Mouse (Mus musculus) neural tube, embryonic 11.5 days (tissue): ENCODE results near the gene Atoh8. TPM values are rescaled to one million over a fixed set of nuclear protein-coding genes. Genes with fewer than 3 reads are reported as not detected.

Experiments used
- polyA plus RNA-seq: library from polyadenylated mRNA; unstranded; fragments of >200 nt; fragmentation: Nextera tagmentation; extraction: Ambion mirVana; gene quantifications from 2 replicates; pipeline ENCODE4 v1.2.1, GENCODE M21; 2014

Gene Atoh8
- polyA plus RNA-seq, 1 experiment from 2014 or later = 8.5 TPM

Other genes starting within 250 kb of the Atoh8 start
- gene St3gal5, start 138.0 kb downstream of the Atoh8 start, polyA plus RNA-seq = 44.6 TPM in 2 replicates
- gene Sftpb, start 69.0 kb upstream of the Atoh8 start, polyA plus RNA-seq = not detected in 2 replicates
- gene Usp39, start 109.6 kb upstream of the Atoh8 start, polyA plus RNA-seq = 95.7 and 104 TPM in 2 replicates
- 17.4 TPM in 2 replicates for gene 0610030E20Rik, start 111.7 kb upstream of the Atoh8 start, polyA plus RNA-seq
- gene Tmem150a, start 119.9 kb upstream of the Atoh8 start, polyA plus RNA-seq = 9.3 and 12.4 TPM in 2 replicates
- gene Rnf181, start 131.4 kb upstream of the Atoh8 start, polyA plus RNA-seq = 106 and 114 TPM in 2 replicates
- 13.4 and 16.3 TPM in 2 replicates for gene Vamp5, start 144.9 kb upstream of the Atoh8 start, polyA plus RNA-seq
- 38.5 and 45.2 TPM in 2 replicates for gene Vamp8, start 155.1 kb upstream of the Atoh8 start, polyA plus RNA-seq
- 11.2 and 14.7 TPM in 2 replicates for gene Ggcx, start 178.7 kb upstream of the Atoh8 start, polyA plus RNA-seq
- gene Mat2a, start 204.0 kb upstream of the Atoh8 start, polyA plus RNA-seq = 449 TPM in 2 replicates